Mouse (Mus musculus) midbrain, embryonic 12.5 days (tissue): Measurements from ENCODE around the gene Rras. TPM values are rescaled to one million over a fixed set of nuclear protein-coding genes. Genes with fewer than 3 reads are reported as not detected.
"Not testable (repeated sequence)": the region's sequence is repeated elsewhere in the genome, so short reads cannot be mapped to it uniquely, and the experiment has no call there.

Experiments used
- ATAC-seq: fragments of 200-750 bp; cut with Nextera tagmentation; 2 replicates; pipeline ENCODE4 v1.8.0; 2017; ENCODE audit warnings: low read depth, moderate TSS enrichment, moderate library complexity; ENCODE audit not compliant: low FRiP score
- H3K27ac ChIP-seq: fragments of 300-500 bp; sonication (generic); replicated peaks from 2 replicates; pipeline ENCODE4 v1.5.1; 2016; ENCODE audit warnings: mild to moderate bottlenecking
- H3K27me3 ChIP-seq: fragments of 300-500 bp; sonication (generic); 2 replicates; pipeline ENCODE4 v1.6.1; 2016; ENCODE audit warnings: mild to moderate bottlenecking
- H3K36me3 ChIP-seq: fragments of 300-500 bp; sonication (generic); 2 replicates; pipeline ENCODE4 v1.6.1; 2016
- H3K4me1 ChIP-seq: fragments of 300-500 bp; sonication (generic); 2 replicates; pipeline ENCODE4 v1.6.1; 2016
- H3K4me2 ChIP-seq: fragments of 300-500 bp; sonication (generic); replicated peaks from 2 replicates; pipeline ENCODE4 v1.6.1; 2016; ENCODE audit warnings: mild to moderate bottlenecking, moderate library complexity
- H3K4me3 ChIP-seq: fragments of 300-500 bp; sonication (generic); 2 replicates; pipeline ENCODE4 v1.5.1; 2016; ENCODE audit warnings: mild to moderate bottlenecking
- H3K9ac ChIP-seq: fragments of 300-500 bp; sonication (generic); replicated peaks from 2 replicates; pipeline ENCODE4 v1.6.1; 2016; ENCODE audit warnings: mild to moderate bottlenecking, moderate library complexity
- H3K9me3 ChIP-seq: fragments of 300-500 bp; sonication (generic); 2 replicates; pipeline ENCODE4 v1.6.1; 2016; ENCODE audit warnings: mild to moderate bottlenecking
- WGBS: fragments of 180-500 bp; shearing (Covaris S2); methylation state at CpG from one replicate; pipeline ENCODE4 v1.1.7; 2016; 5-methylcytosine and 5-hydroxymethylcytosine counted together
- polyA plus RNA-seq: library from polyadenylated mRNA; unstranded; fragments of >200 nt; fragmentation: Nextera tagmentation; extraction: Ambion mirVana; gene quantifications from 2 replicates; pipeline ENCODE4 v1.2.1, GENCODE M21; 2016

Gene Rras
- polyA plus RNA-seq, 1 experiment from 2014 or later: 17.3 TPM

DNA sequence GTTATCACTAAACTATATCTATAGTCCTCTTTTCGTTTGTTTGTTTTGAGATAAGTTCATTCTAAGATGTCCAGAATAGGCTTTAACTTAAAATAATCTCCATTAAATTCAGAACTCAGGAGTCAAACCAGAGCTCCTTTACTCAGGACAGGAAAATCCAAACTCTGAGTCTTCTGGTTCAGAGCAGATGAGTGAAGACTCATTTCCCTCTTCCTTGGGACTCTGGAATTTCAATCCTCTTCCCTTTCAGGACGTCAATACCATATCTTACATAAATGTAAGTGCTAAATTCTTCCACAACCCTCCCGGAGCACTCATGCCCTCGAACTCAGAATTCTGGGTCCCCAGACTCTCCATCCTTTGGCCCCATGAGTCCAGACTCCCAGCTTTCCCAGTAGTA is 1.0 kb upstream of the Rras start:
- H3K4me1 ChIP-seq: peaks cover 26% of the 10 kb centered on the region
- H3K4me3 ChIP-seq: peak overlapping the region; percentile 93
- no peaks in the 10 kb centered on the region for H3K9me3 ChIP-seq
- H3K27me3 ChIP-seq: peaks cover 23% of the 10 kb centered on the region
- H3K4me2 ChIP-seq: peak overlapping the region; percentile 82
- peak overlapping the region; percentile 49 for H3K9ac ChIP-seq
- H3K27ac ChIP-seq: peak overlapping the region; percentile 88
- 3% methylated on average over 4 of the region's 4 CpGs for WGBS
- no peak for ATAC-seq
- peaks cover 24% of the 10 kb centered on the region for H3K36me3 ChIP-seq

DNA sequence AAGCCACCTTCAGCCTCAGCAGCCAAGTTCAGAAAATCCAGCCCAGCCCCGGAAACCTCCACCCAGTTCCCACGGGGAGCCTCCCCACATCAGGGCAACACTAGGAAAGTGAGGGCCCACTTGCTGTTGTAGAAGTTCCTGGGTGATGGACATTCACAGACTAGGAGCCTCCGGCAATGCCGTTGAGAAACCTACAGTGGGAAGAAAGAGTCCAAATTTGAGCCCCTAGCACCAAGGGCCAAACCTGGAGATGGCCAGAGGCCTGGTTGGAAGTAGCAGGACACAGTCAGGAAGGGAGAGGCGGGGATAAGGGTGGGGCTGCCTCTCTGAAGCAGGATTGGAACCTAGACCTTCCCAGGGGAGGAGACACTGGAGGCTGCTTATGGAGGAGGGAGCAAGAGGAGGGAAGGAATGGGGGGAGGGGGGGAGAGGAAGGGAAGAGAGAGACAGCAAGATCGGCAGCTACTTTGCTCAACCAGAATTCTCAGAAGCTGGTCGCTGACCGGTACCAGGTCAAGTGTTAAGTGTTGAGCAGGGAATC is 1.3 kb downstream of the Rras start:
- no peak for ATAC-seq
- no peak overlapping the region for H3K4me3 ChIP-seq

GRCm38 (mm10) chr7:45020225-45020624 is 2.5 kb downstream of the Rras start:
- WGBS: 74% methylated on average over 9 of the region's 9 CpGs
- Histone ChIP-seq H3K4me2 (no peak overlapping the region), H3K27ac (no peak overlapping the region), H3K4me1 (peaks cover 14% of the 10 kb centered on the region), H3K36me3 (no peaks in the 10 kb centered on the region), H3K9me3 (no peaks in the 10 kb centered on the region), H3K27me3 (peaks cover 23% of the 10 kb centered on the region), H3K4me3 (no peak overlapping the region), H3K9ac (no peak overlapping the region)
- no peak for ATAC-seq

More for the DNA sequence above, 1.3 kb downstream of the Rras start:
- Histone ChIP-seq H3K36me3 (0 out of 2 replicates have a peak, but pooled peaks cover under 1% of the 10 kb centered on the region), H3K27me3 (peaks cover 23% of the 10 kb centered on the region), H3K4me1 (peaks cover 25% of the 10 kb centered on the region), H3K9me3 (no peaks in the 10 kb centered on the region), H3K4me2 (no peak overlapping the region), H3K27ac (no peak overlapping the region), H3K9ac (no peak overlapping the region; the same call in 1 of the 2 replicates)
- WGBS: 39% methylated on average over 8 of the region's 8 CpGs

DNA sequence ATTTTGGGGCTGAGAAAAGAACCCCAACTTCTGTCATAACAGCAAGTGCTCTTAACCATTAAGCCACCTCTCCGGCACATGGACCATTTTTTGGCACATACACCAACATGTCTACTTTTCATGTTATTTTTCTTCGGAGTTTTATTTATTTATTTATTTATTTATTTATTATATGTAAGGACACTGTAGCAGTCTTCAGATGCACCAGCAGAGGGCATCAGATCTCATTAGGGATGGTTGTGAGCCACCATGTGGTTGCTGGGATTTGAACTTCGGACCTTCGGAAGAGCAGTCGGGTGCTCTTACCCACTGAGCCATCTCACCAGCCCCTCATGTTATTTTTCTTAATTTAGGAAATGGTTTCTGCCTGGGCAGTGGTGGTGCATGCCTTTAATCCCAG is 6.0 kb downstream of the Rras start:
- WGBS: 87% methylated on average over 5 of the region's 5 CpGs
- not testable (repeated sequence) for H3K27ac ChIP-seq, H3K4me1 ChIP-seq, H3K4me3 ChIP-seq, H3K9ac ChIP-seq, H3K4me2 ChIP-seq, ATAC-seq, H3K9me3 ChIP-seq
- H3K27me3 ChIP-seq: peaks cover 17% of the 10 kb centered on the region
- H3K36me3 ChIP-seq: peaks cover 22% of the 10 kb centered on the region

DNA sequence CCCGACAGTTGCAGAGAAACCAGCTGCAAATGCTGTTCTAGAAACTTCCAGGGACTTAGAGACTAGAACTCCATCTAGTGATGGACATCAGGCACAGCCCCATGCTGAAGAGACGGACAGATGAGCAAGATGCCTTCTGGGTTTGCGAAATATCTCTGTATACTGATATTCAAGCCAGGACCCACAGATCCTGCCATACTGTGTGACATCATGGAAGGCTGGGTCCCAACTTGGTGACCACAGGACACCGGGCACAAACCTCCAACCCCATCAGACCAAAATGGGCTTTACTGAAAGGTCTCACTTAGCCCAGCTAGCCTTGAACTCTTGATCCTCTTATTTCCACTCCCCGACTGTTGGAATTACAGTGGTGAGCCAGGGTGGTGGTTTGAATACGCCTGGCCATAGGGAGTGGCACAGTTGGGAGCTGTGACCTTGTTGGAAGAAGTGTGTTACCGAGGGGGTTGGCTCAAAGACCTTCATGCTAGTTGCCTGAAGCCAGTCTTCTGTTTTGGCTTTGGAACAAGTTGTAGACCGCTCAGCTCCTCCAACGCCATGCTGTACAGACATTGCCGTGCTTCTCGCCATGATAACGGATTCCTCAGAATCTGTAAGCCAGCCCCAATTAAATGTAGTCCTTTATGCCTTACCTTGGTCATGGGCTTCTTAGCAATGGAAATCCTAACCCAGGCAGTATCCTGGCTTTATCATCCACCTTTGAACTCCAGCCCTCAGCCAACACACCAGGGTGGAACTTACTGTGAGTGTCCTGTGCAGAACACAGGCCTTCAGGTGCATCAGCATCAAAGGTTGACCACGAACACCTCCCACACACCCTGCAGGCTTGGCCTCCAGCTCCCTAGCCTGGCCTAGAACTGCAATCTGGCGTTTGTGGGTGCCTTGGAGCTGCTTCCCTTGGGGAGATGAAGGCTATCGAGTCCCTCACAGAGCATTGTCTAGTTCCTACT is 6.8 kb downstream of the Rras start:
- ATAC-seq: no peak
- Histone ChIP-seq H3K27me3 (peaks cover 10% of the 10 kb centered on the region; the same call in 1 of the 2 replicates), H3K4me1 (peaks cover 8% of the 10 kb centered on the region; the same call in 1 of the 2 replicates), H3K36me3 (peaks cover 31% of the 10 kb centered on the region), H3K4me2 (no peak overlapping the region), H3K4me3 (no peak overlapping the region), H3K9ac (no peak overlapping the region), H3K9me3 (no peaks in the 10 kb centered on the region), H3K27ac (no peak overlapping the region)
- WGBS: 89% methylated on average over 15 of the region's 15 CpGs

GRCm38 (mm10) chr7:45025601-45026220 is 8.0 kb downstream of the Rras start:
- WGBS: 83% methylated on average over 8 of the region's 8 CpGs

GRCm38 (mm10) chr7:45026256-45026655 is 8.5 kb downstream of the Rras start:
- Histone ChIP-seq H3K4me3 (no peak overlapping the region), H3K36me3 (peaks cover 48% of the 10 kb centered on the region), H3K27me3 (no peaks in the 10 kb centered on the region), H3K9ac (no peak overlapping the region), H3K4me1 (peaks cover 8% of the 10 kb centered on the region; the same call in 1 of the 2 replicates), H3K4me2 (no peak overlapping the region), H3K9me3 (no peaks in the 10 kb centered on the region), H3K27ac (peak overlapping the region; percentile 42)
- WGBS: 38% methylated on average over 2 of the region's 2 CpGs
- ATAC-seq: no peak; the same call in 1 of the 2 replicates

More at GRCm38 (mm10) chr7:45025601-45026220, 8.0 kb downstream of the Rras start:
- H3K9me3 ChIP-seq: no peaks in the 10 kb centered on the region
- H3K4me1 ChIP-seq: peaks cover 8% of the 10 kb centered on the region; the same call in 1 of the 2 replicates
- no peak for ATAC-seq
- H3K27me3 ChIP-seq: no peaks in the 10 kb centered on the region
- H3K36me3 ChIP-seq: peaks cover 42% of the 10 kb centered on the region
- no peak overlapping the region for H3K9ac ChIP-seq
- peak overlapping the region; percentile 22; the same call in 1 of the 2 replicates for H3K27ac ChIP-seq
- H3K4me3 ChIP-seq: no peak overlapping the region
- H3K4me2 ChIP-seq: no peak overlapping the region

DNA sequence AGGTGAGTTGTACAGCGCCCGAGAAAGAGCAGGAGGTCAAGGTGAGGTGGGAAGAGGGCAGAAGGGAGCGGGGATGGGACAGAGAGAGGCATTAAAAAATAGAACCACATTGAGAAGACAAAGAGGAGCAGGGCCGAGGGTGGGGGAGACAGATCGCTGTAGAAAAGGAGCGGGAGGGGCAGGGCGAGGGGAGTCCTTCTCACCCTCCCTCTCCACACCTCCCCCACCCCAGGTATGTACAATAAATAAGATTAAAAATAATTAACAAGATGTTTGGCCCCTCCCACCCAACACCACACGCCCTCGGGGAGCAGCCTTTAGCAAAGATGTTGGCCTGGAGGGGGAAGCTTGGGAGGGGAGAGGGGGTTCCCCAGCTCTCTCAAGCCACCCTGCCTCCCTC is 10.0 kb downstream of the Rras start:
- Histone ChIP-seq H3K27me3 (no peaks in the 10 kb centered on the region), H3K9ac (no peak overlapping the region), H3K4me3 (no peak overlapping the region), H3K36me3 (peaks cover 63% of the 10 kb centered on the region), H3K4me2 (no peak overlapping the region), H3K9me3 (no peaks in the 10 kb centered on the region), H3K4me1 (peaks cover 8% of the 10 kb centered on the region; the same call in 1 of the 2 replicates), H3K27ac (no peak overlapping the region)
- ATAC-seq: no peak
- 90% methylated on average over 9 of the region's 9 CpGs for WGBS

DNA sequence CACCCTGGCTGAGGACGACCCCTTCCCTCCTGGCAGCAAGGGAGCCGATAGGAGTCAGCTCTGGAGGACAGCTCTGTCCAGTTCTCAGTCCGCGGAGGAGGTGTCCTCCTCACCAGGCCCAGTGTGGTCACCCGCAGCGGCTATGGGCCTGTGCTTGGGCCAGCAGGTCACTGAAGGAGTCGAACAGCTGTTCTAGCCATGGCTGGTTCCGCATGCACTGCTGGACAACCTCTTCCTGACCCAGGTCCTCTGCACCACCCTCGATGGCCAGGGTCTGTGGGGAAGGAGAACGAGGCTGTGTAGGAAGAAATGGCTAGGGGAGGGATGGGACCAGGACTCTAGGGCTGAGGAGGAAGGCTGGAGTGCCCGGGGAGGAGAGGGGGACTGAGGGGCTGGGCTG is 10.6 kb downstream of the Rras start:
- no peak overlapping the region for H3K27ac ChIP-seq
- H3K36me3 ChIP-seq: peaks cover 68% of the 10 kb centered on the region
- no peaks in the 10 kb centered on the region for H3K27me3 ChIP-seq
- no peak overlapping the region for H3K9ac ChIP-seq
- H3K9me3 ChIP-seq: no peaks in the 10 kb centered on the region
- no peak overlapping the region for H3K4me3 ChIP-seq
- ATAC-seq: no peak
- H3K4me1 ChIP-seq: peaks cover 8% of the 10 kb centered on the region; the same call in 1 of the 2 replicates
- 93% methylated on average over 11 of the region's 11 CpGs for WGBS
- H3K4me2 ChIP-seq: no peak overlapping the region

DNA sequence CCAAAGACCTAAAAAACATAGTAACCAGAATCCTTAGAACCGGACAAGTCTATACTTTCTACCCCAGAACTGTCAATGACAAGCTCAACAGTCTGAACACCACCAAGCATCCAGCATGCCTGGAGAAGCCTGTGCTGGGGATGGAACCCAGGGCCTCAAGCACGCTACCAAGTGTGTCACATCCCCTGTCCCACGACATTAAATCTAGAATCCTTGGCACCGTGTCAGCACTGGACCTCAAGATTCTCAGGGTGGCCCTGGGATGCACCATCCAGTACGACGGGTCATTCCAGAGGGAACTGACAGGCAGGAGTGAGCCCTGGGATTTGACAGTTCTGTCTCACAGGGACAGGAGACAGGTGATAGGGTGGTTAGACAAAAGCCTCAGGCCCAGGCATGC is 12.2 kb downstream of the Rras start:
- Histone ChIP-seq H3K4me2 (no peak overlapping the region), H3K27ac (no peak overlapping the region), H3K4me1 (peaks cover 8% of the 10 kb centered on the region; the same call in 1 of the 2 replicates), H3K27me3 (no peaks in the 10 kb centered on the region), H3K9me3 (no peaks in the 10 kb centered on the region), H3K9ac (no peak overlapping the region), H3K36me3 (peaks cover 84% of the 10 kb centered on the region), H3K4me3 (no peak overlapping the region)
- 93% methylated on average over 6 of the region's 6 CpGs for WGBS
- no peak for ATAC-seq

DNA sequence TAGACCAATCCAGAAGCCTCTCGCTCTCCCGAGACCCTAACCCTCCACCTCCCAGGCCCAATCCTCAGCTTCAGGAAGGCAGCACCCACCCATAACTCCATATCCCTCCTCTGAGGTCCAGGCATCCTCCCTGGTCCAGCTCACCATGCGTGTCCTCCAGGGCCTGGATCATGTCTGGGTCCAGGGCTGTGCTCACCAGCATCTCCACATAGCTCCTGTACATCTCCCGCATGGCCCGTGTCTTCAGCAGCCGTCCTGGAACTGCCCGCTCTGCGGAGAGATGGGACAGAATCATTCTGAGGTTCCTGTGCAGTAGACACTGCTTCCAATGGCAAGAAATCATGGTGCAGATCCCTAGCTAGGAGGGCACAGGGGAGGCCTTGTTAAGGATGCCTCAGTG is 13.1 kb downstream of the Rras start:
- WGBS: 97% methylated on average over 8 of the region's 8 CpGs
- ATAC-seq: no peak
- Histone ChIP-seq H3K9me3 (no peaks in the 10 kb centered on the region), H3K4me2 (no peak overlapping the region), H3K27ac (no peak overlapping the region), H3K9ac (no peak overlapping the region), H3K36me3 (peaks cover 93% of the 10 kb centered on the region), H3K27me3 (no peaks in the 10 kb centered on the region), H3K4me3 (no peak overlapping the region), H3K4me1 (peaks cover 8% of the 10 kb centered on the region; the same call in 1 of the 2 replicates)
